Mouse (Mus musculus): Measurements from ENCODE around the gene Gm10271.

- TF ChIP-seq POLR2A (IDR thresholded peaks at IDR 0.05; ENCODE audit: borderline replicate concordance, extremely low read depth, insufficient read depth, insufficient read length, poor library complexity, severe bottlenecking) = no peak
- no peak for TF ChIP-seq CTCF (IDR thresholded peaks at IDR 0.05; ENCODE audit: borderline replicate concordance, extremely low read depth, insufficient read depth, insufficient read length)
Measured at GRCm38 (mm10) chr10:116935028-116935427, 37.4 kb downstream of the Gm10271 start.
